Mouse (Mus musculus): ENCODE results near the gene Etfdh. TPM values are rescaled to one million over a fixed set of nuclear protein-coding genes. Genes with fewer than 3 reads are reported as not detected.
"Not testable (repeated sequence)": the region's sequence is repeated elsewhere in the genome, so short reads cannot be mapped to it uniquely, and the experiment has no call there.

Gene Etfdh
- total RNA-seq, 1 experiment: 19.5 TPM

- Histone ChIP-seq H3K9me3 (ENCODE audit: control insufficient read depth, insufficient read depth, low read depth, low read length) (no peaks in the 10 kb centered on the region), H3K4me1 (ENCODE audit: control insufficient read depth in 2 of 2, insufficient read depth in 2 of 2, low read length in 2 of 2, poor library complexity in 1 of 2) (peaks cover 4 to 10% of the 10 kb centered on the region in 2 experiments; a peak in 3 of 4 replicates), H3K4me3 (ENCODE audit: insufficient read depth in 1 of 2, low read depth in 1 of 2, low read length in 2 of 2, poor library complexity in 1 of 2, severe bottlenecking in 1 of 2) (no peak overlapping the region), H3K36me3 (ENCODE audit: control insufficient read depth, insufficient read depth, low read length, poor library complexity, severe bottlenecking) (no peaks in the 10 kb centered on the region), H3K27ac (ENCODE audit: insufficient read depth, low read depth, low read length, poor library complexity, severe bottlenecking) (no peak overlapping the region), H3K9ac (ENCODE audit: insufficient read depth, low read depth, low read length, poor library complexity, severe bottlenecking) (no peak overlapping the region)
- TF ChIP-seq CHD2 (IDR thresholded peaks at IDR 0.05; ENCODE audit: low read depth, low read length): no peak
- TF ChIP-seq ZNF384 (IDR thresholded peaks at IDR 0.05; ENCODE audit: low read depth, low read length): no peak
- in situ Hi-C loops (cut with MboI; ENCODE audit: low sequenced_read_pairs in 2 of 2, unreplicated experiment in 2 of 2): no loop called here
- DNase-seq (ENCODE audit: low read depth, low spot score): no peak
These were observed 55.0 kb downstream of the Etfdh start for GRCm38 (mm10) chr3:79574336-79574735.

DNA sequence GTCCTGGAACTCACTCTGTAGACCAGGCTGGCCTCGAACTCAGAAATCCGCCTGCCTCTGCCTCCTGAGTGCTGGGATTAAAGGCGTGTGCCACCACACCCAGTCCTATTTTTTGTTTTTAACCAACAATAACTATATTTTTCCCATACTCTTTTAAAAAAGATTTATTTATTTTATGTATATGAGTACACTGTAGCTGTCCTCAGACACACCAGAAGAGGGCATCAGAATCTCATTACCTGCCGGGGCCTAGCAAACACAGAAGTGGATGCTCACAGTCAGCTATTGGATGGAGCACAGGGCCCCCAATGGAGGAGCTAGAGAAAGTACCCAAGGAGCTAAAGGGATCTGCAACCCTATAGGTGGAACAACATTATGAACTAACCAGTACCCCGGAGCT lies 55.9 kb downstream of the Etfdh start:
- DNase-seq (ENCODE audit: low read depth, low spot score); H3K9me3 ChIP-seq (ENCODE audit: control insufficient read depth, insufficient read depth, low read depth, low read length); in situ Hi-C loops (cut with MboI; ENCODE audit: low sequenced_read_pairs in 2 of 2, unreplicated experiment in 2 of 2); H3K4me3 ChIP-seq (ENCODE audit: insufficient read depth in 1 of 2, low read depth in 1 of 2, low read length in 2 of 2, poor library complexity in 1 of 2, severe bottlenecking in 1 of 2); H3K9ac ChIP-seq (ENCODE audit: insufficient read depth, low read depth, low read length, poor library complexity, severe bottlenecking); H3K36me3 ChIP-seq (ENCODE audit: control insufficient read depth, insufficient read depth, low read length, poor library complexity, severe bottlenecking); H3K27ac ChIP-seq (ENCODE audit: insufficient read depth, low read depth, low read length, poor library complexity, severe bottlenecking): not testable (repeated sequence)
- peaks cover 4 to 10% of the 10 kb centered on the region in 2 experiments; a peak in 3 of 4 replicates for H3K4me1 ChIP-seq (ENCODE audit: control insufficient read depth in 2 of 2, insufficient read depth in 2 of 2, low read length in 2 of 2, poor library complexity in 1 of 2)

DNA sequence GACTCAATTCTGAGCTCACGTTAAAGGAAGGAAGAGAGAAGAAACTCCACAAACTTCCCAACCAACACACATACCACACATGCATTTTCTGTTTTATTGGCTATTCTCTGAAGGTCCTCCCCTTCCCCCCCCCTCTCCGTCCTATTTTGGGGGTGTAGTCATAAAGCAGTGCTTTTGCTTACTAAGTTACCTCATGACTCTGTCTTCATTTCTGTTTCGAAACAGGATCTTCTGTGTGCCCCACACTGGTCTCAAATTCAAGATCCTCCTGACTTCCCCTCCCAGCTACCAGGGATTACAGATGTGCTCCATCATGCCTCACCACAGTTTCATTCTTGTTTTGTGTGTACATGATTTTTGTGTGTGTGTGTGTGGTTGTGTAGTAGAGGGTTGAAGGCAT lies 56.9 kb downstream of the Etfdh start:
- in situ Hi-C loops (cut with MboI; ENCODE audit: low sequenced_read_pairs in 2 of 2, unreplicated experiment in 2 of 2): no loop called here
- H3K4me3 ChIP-seq (ENCODE audit: insufficient read depth in 1 of 2, low read depth in 1 of 2, low read length in 2 of 2, poor library complexity in 1 of 2, severe bottlenecking in 1 of 2): no peak overlapping the region
- H3K9me3 ChIP-seq (ENCODE audit: control insufficient read depth, insufficient read depth, low read depth, low read length): no peaks in the 10 kb centered on the region
- H3K27ac ChIP-seq (ENCODE audit: insufficient read depth, low read depth, low read length, poor library complexity, severe bottlenecking): no peak overlapping the region
- no peak overlapping the region for H3K9ac ChIP-seq (ENCODE audit: insufficient read depth, low read depth, low read length, poor library complexity, severe bottlenecking)
- TF ChIP-seq CHD2 (IDR thresholded peaks at IDR 0.05; ENCODE audit: low read depth, low read length) (no peak), ZNF384 (IDR thresholded peaks at IDR 0.05; ENCODE audit: low read depth, low read length) (no peak), MAFK (IDR thresholded peaks at IDR 0.05; ENCODE audit: insufficient read depth, low read depth, low read length) (no peak)
- peaks cover 4 to 10% of the 10 kb centered on the region in 2 experiments; a peak in 3 of 4 replicates for H3K4me1 ChIP-seq (ENCODE audit: control insufficient read depth in 2 of 2, insufficient read depth in 2 of 2, low read length in 2 of 2, poor library complexity in 1 of 2)
- H3K36me3 ChIP-seq (ENCODE audit: control insufficient read depth, insufficient read depth, low read length, poor library complexity, severe bottlenecking): no peaks in the 10 kb centered on the region
- DNase-seq (ENCODE audit: low read depth, low spot score): no peak

DNA sequence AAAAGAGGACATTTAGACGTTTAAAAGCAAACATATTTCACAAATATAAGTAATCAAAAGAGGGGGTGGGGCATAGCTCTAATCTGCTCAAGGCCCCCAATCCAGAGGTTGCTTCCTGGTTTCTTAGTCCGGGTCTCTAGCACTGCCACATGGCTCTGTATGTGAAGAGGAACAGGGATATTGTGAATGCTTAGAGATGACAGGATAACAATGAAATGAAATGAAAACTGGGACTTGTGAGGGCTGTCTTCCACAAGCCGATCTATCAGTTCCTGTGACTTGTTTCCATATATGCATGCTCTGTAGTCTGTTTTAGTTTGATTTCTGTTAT lies 60.0 kb downstream of the Etfdh start:
- H3K9ac ChIP-seq (ENCODE audit: insufficient read depth, low read depth, low read length, poor library complexity, severe bottlenecking): no peak overlapping the region
- no peaks in the 10 kb centered on the region for H3K36me3 ChIP-seq (ENCODE audit: control insufficient read depth, insufficient read depth, low read length, poor library complexity, severe bottlenecking)
- in situ Hi-C loops (cut with MboI; ENCODE audit: low sequenced_read_pairs in 2 of 2, unreplicated experiment in 2 of 2): no loop called here
- peaks cover 5 to 8% of the 10 kb centered on the region in 2 experiments for H3K4me1 ChIP-seq (ENCODE audit: control insufficient read depth in 2 of 2, insufficient read depth in 2 of 2, low read length in 2 of 2, poor library complexity in 1 of 2)
- H3K9me3 ChIP-seq (ENCODE audit: control insufficient read depth, insufficient read depth, low read depth, low read length): no peaks in the 10 kb centered on the region
- H3K27ac ChIP-seq (ENCODE audit: insufficient read depth, low read depth, low read length, poor library complexity, severe bottlenecking): no peak overlapping the region
- H3K4me3 ChIP-seq (ENCODE audit: insufficient read depth in 1 of 2, low read depth in 1 of 2, low read length in 2 of 2, poor library complexity in 1 of 2, severe bottlenecking in 1 of 2): no peak overlapping the region
- DNase-seq (ENCODE audit: low read depth, low spot score): no peak
- TF ChIP-seq ZC3H11A (IDR thresholded peaks at IDR 0.05; ENCODE audit: borderline replicate concordance, low read depth, low read length) (no peak), CHD2 (IDR thresholded peaks at IDR 0.05; ENCODE audit: low read depth, low read length) (no peak), HCFC1 (IDR thresholded peaks at IDR 0.05; ENCODE audit: borderline replicate concordance, insufficient read depth, low read length) (no peak), MAFK (IDR thresholded peaks at IDR 0.05; ENCODE audit: insufficient read depth, low read depth, low read length) (no peak), ZNF384 (IDR thresholded peaks at IDR 0.05; ENCODE audit: low read depth, low read length) (no peak)

DNA sequence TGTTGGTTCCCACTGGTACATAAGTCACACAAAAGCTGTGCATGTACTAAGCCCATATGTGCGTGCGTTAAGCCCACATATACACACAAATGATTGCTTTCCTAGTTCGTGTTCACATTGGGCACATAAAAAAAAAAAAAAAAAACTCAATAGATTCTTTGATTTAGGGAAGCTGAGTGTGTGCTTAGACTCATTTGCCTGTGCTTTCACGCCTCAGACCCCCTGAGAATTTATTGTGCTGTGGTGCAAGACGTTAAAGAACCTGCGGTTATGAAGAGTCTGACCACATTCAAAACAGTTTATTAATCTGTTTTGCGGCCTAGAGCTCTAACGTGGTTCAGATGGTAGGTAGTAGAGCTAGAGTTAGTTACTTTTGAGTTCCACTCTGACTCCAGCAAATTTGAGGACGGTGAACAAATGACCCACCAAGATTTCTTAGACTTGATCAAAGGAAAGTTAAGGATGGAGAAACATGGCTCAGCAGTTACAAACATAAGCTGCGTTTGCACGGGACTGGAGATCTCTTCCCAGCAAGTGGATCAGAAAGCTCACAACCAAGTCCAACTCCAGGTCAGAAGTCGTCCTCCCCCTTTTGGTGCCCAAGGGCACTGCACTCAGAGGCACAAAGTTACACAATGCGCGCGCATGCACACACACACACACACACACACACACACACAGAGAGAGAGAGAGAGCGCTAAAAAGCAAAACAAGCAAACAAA lies 60.5 kb downstream of the Etfdh start:
- H3K36me3 ChIP-seq (ENCODE audit: control insufficient read depth, insufficient read depth, low read length, poor library complexity, severe bottlenecking): no peaks in the 10 kb centered on the region
- no peak for DNase-seq (ENCODE audit: low read depth, low spot score)
- no peak overlapping the region for H3K4me3 ChIP-seq (ENCODE audit: insufficient read depth in 1 of 2, low read depth in 1 of 2, low read length in 2 of 2, poor library complexity in 1 of 2, severe bottlenecking in 1 of 2)
- in situ Hi-C loops (cut with MboI; ENCODE audit: low sequenced_read_pairs in 2 of 2, unreplicated experiment in 2 of 2): no loop called here
- no peaks in the 10 kb centered on the region for H3K9me3 ChIP-seq (ENCODE audit: control insufficient read depth, insufficient read depth, low read depth, low read length)
- H3K27ac ChIP-seq (ENCODE audit: insufficient read depth, low read depth, low read length, poor library complexity, severe bottlenecking): no peak overlapping the region
- no peak for TF ChIP-seq CHD2 (IDR thresholded peaks at IDR 0.05; ENCODE audit: low read depth, low read length)
- TF ChIP-seq MAFK (IDR thresholded peaks at IDR 0.05; ENCODE audit: insufficient read depth, low read depth, low read length): no peak
- TF ChIP-seq ZC3H11A (IDR thresholded peaks at IDR 0.05; ENCODE audit: borderline replicate concordance, low read depth, low read length): no peak
- no peak for TF ChIP-seq HCFC1 (IDR thresholded peaks at IDR 0.05; ENCODE audit: borderline replicate concordance, insufficient read depth, low read length)
- peak; percentile 88 for TF ChIP-seq ZNF384 (IDR thresholded peaks at IDR 0.05; ENCODE audit: low read depth, low read length)
- peaks cover 5 to 8% of the 10 kb centered on the region in 2 experiments for H3K4me1 ChIP-seq (ENCODE audit: control insufficient read depth in 2 of 2, insufficient read depth in 2 of 2, low read length in 2 of 2, poor library complexity in 1 of 2)
- no peak overlapping the region for H3K9ac ChIP-seq (ENCODE audit: insufficient read depth, low read depth, low read length, poor library complexity, severe bottlenecking)
